Mouse (Mus musculus) neural tube, embryonic 12.5 days (tissue): ENCODE measurements around the gene Hk2. TPM values are rescaled to one million over a fixed set of nuclear protein-coding genes. Genes with fewer than 3 reads are reported as not detected.

ENCODE experiments used
- ATAC-seq: fragments of 200-750 bp; cut with Nextera tagmentation; 2 replicates; pipeline ENCODE4 v1.8.0; 2017; ENCODE audit warnings: low read depth, mild to moderate bottlenecking, moderate TSS enrichment, moderate library complexity; ENCODE audit not compliant: low FRiP score
- H3K27ac ChIP-seq: fragments of 300-500 bp; sonication (generic); 2 replicates; pipeline ENCODE4 v1.5.1; 2016
- H3K27me3 ChIP-seq: fragments of 300-500 bp; sonication (generic); replicated peaks from 2 replicates; pipeline ENCODE4 v1.6.1; 2016; ENCODE audit warnings: mild to moderate bottlenecking
- H3K36me3 ChIP-seq: fragments of 300-500 bp; sonication (generic); 2 replicates; pipeline ENCODE4 v1.6.1; 2016; ENCODE audit warnings: mild to moderate bottlenecking
- H3K4me1 ChIP-seq: fragments of 300-500 bp; sonication (generic); 2 replicates; pipeline ENCODE4 v1.6.1; 2016
- H3K4me2 ChIP-seq: fragments of 300-500 bp; sonication (generic); replicated peaks from 2 replicates; pipeline ENCODE4 v1.6.1; 2016; ENCODE audit warnings: mild to moderate bottlenecking
- H3K4me3 ChIP-seq: fragments of 300-500 bp; sonication (generic); 2 replicates; pipeline ENCODE4 v1.5.1; 2016
- H3K9ac ChIP-seq: fragments of 300-500 bp; sonication (generic); 2 replicates; pipeline ENCODE4 v1.6.1; 2016; ENCODE audit warnings: mild to moderate bottlenecking
- H3K9me3 ChIP-seq: fragments of 300-500 bp; sonication (generic); 2 replicates; pipeline ENCODE4 v1.6.1; 2016; ENCODE audit warnings: mild to moderate bottlenecking
- WGBS: fragments of 180-500 bp; shearing (Covaris S2); methylation state at CpG from one replicate; pipeline ENCODE4 v1.1.7; 2016; 5-methylcytosine and 5-hydroxymethylcytosine counted together
- polyA plus RNA-seq: library from polyadenylated mRNA; unstranded; fragments of >200 nt; fragmentation: Nextera tagmentation; extraction: Ambion mirVana; gene quantifications from 2 replicates; pipeline ENCODE4 v1.2.1, GENCODE M21; 2016

Gene Hk2
- polyA plus RNA-seq, 1 experiment from 2014 or later: 8.1 TPM

DNA sequence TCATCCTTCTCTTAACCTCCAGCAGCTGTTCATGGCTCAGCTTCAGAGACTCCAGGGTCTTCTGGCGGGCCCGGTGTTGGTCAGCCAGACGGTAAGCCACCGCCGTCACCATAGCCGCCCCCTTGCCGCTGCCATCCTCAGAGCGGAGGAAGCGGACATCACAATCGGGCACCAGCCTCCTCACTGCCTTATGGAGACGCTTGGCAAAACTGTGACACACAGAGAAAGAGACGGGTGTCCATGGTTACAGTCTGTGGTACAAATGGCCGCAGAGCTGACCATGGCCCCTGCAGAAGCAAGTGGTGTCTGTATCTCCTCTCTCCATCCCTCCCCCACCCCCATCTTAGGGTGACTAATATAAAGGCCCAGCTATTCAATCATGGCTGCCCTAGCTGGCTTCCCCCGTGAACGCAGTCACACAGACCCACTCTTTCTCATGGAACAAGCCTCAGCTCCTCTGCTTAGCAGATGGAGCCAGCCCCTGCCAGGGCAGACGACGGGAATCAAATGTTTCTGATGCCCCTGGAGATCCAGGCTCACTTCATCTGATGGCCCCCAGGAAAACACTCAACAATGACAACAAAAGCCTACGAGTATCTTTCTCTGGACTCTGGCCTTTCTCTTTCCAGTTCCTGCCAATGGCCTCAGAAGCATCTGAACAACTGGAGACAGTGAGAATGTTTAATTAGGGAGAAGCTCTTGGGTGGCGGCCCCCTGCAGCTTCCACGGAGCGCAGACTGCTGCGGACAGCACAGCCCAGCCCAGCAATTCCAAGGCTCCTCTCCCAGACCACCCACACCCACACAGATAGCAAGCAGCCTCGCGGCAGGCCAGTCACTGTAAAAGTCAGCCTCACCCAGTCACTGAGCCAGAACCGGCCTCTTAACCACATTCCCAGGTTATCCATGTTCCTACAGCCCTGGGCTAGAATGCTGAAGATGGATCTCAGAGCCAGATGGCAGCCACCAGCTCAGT is 37.3 kb downstream of the Hk2 start:
- no peak overlapping the region for H3K4me2 ChIP-seq
- WGBS: 88% methylated on average over 25 of the region's 25 CpGs
- H3K9ac ChIP-seq: no peak overlapping the region
- no peak for ATAC-seq
- H3K9me3 ChIP-seq: no peaks in the 10 kb centered on the region
- no peaks in the 10 kb centered on the region for H3K4me1 ChIP-seq
- no peaks in the 10 kb centered on the region for H3K27me3 ChIP-seq
- H3K36me3 ChIP-seq: peaks cover 22% of the 10 kb centered on the region; the same call in 1 of the 2 replicates
- no peak overlapping the region for H3K27ac ChIP-seq
- H3K4me3 ChIP-seq: no peak overlapping the region

DNA sequence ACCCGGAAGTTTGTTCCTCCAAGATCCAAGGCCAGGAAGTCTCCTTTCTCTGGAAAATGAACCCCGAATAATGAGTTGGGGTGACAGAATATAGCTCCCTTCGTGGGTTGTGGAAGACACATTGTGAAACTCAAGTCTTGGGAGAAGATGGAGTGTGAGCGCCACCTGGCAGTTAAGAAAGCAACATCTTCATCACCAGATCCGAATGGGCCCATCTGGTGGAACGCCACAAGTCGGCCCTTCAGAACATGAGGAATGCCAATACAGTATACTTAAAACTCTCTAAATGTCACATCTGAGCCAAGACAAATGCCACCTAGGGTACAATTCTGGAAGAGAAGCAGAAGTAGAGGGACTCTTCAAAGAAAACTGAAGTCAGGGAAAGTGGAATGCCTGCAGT is 38.9 kb downstream of the Hk2 start:
- Histone ChIP-seq H3K27ac (no peak overlapping the region), H3K36me3 (peaks cover 26% of the 10 kb centered on the region; the same call in 1 of the 2 replicates), H3K9ac (no peak overlapping the region), H3K4me2 (no peak overlapping the region), H3K9me3 (no peaks in the 10 kb centered on the region), H3K4me3 (no peak overlapping the region), H3K27me3 (no peaks in the 10 kb centered on the region), H3K4me1 (no peaks in the 10 kb centered on the region)
- no peak for ATAC-seq
- 90% methylated on average over 7 of the region's 7 CpGs for WGBS

DNA sequence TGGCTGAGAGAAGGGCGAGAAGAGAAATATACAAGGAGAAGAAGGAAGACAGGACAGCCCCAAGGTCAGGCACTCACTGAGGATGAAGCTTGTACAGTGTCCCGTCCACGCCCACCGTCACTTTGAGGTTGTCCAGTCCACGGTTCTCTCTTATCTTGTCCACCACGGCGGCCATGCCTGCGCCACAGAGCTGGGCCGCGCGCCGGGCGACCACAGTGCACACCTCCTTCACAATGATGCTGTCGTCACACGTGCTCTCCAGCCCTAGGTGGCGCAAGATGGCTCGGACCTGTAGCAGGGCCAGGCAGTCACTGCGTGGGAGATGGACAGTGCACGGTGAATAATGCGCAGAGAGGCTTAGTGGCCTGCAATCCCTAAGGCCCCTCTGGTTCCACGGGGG is 45.6 kb downstream of the Hk2 start:
- Histone ChIP-seq H3K4me3 (no peak overlapping the region), H3K36me3 (peaks cover 14% of the 10 kb centered on the region), H3K27me3 (no peaks in the 10 kb centered on the region), H3K4me2 (no peak overlapping the region), H3K9me3 (no peaks in the 10 kb centered on the region), H3K9ac (no peak overlapping the region), H3K4me1 (no peaks in the 10 kb centered on the region), H3K27ac (no peak overlapping the region)
- no peak for ATAC-seq
- 93% methylated on average over 21 of the region's 21 CpGs for WGBS

DNA sequence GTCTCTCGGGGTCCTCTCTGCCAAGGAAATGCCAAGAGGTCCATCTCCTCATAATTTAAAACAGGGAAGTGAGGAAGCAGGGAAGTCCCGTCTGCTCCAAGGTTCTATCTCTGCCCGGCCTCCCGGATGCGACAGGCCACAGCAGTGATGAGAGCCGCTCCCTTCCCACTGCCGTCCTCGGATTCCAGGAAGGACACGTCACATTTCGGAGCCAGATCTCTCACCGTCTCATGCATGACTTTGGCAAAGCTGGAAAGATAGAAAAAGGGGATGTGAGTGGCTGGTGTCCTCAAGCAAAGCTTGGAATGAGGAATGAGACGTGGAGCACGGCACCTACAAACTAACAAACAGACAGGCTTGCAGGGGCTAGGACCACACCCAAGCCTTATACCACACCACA is 47.0 kb downstream of the Hk2 start:
- Histone ChIP-seq H3K36me3 (peaks cover 11% of the 10 kb centered on the region), H3K27ac (no peak overlapping the region)
- WGBS: 94% methylated on average over 13 of the region's 13 CpGs

DNA sequence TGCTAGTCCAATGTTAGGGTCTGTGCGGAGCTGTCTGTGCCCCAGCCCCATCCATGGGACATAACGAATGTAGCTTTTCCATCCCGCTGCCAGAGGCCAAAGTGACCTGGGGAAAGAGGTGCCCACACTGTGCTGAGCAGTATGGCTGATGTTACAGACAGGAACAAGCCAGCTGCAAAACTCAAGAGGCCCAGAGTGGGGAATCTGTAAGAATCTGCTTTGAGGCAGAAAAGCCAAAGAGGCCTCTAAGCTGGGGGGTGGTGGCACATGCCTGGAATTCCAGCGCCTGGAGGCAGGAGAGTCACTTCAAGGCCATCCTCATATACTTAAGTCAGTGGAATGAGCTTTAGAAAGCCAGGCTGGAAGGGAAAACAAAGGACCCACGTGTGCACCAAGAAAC is 50.9 kb downstream of the Hk2 start:
- 50% methylated on average over 5 of the region's 5 CpGs for WGBS
- H3K4me1 ChIP-seq: peaks cover 7% of the 10 kb centered on the region; the same call in 1 of the 2 replicates
- H3K27me3 ChIP-seq: no peaks in the 10 kb centered on the region
- no peak overlapping the region for H3K4me2 ChIP-seq
- H3K27ac ChIP-seq: no peak overlapping the region
- no peak for ATAC-seq
- H3K9ac ChIP-seq: 0 out of 2 replicates have a peak overlapping the region, but pooled peaks have one; percentile 26
- no peak overlapping the region for H3K4me3 ChIP-seq
- H3K9me3 ChIP-seq: no peaks in the 10 kb centered on the region
- H3K36me3 ChIP-seq: peaks cover 7% of the 10 kb centered on the region

More for the DNA sequence above, 47.0 kb downstream of the Hk2 start:
- no peak overlapping the region for H3K4me3 ChIP-seq
- peaks cover 7% of the 10 kb centered on the region; the same call in 1 of the 2 replicates for H3K4me1 ChIP-seq
- H3K4me2 ChIP-seq: no peak overlapping the region
- H3K27me3 ChIP-seq: no peaks in the 10 kb centered on the region
- no peak for ATAC-seq
- no peaks in the 10 kb centered on the region for H3K9me3 ChIP-seq
- H3K9ac ChIP-seq: no peak overlapping the region

DNA sequence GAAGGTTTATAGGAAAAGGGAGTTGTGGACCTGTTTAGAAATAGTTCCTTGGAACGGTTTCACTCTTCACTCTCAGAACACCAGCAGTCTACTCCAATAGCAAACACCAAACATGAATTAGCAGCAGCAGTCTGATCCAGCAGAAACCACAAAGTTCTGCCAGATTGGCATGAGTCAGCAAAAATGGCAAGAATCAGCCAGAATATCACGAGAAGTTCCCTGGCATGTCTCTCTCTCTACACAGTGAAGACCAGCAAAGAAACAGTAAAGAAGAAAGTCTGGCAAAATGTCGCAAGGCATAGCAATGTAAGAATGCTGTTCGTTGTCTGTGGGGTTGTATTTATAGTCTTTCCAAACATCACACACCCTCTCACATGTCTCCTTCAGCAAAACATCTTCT is 58.1 kb downstream of the Hk2 start:
- Histone ChIP-seq H3K27me3 (no peaks in the 10 kb centered on the region), H3K9me3 (no peaks in the 10 kb centered on the region), H3K4me2 (no peak overlapping the region), H3K27ac (no peak overlapping the region), H3K9ac (no peak overlapping the region), H3K36me3 (no peaks in the 10 kb centered on the region), H3K4me3 (no peak overlapping the region), H3K4me1 (no peaks in the 10 kb centered on the region)
- WGBS: 86% methylated on average over 4 of the region's 4 CpGs
- ATAC-seq: no peak

DNA sequence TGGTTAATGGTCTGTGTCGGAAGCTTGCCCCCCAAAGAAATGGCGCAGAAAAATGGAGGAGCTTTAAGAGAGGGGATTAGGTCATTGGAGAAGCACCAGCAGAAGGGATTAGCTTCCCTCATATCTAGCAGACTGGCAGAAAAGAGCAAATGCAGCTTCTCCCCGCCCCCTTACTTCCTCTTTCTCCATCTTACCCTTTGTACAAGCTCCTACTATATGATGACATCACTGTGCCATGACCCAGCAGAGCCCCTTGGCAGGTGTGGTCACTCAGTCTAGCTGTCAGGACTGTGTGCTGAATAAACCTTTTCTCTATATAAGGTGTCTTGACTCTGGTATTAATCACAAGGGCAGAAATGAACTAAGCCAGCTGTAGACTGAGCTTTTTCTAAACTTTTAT is 58.6 kb downstream of the Hk2 start:
- no peak overlapping the region for H3K9ac ChIP-seq
- no peaks in the 10 kb centered on the region for H3K27me3 ChIP-seq
- no peaks in the 10 kb centered on the region for H3K36me3 ChIP-seq
- H3K4me2 ChIP-seq: no peak overlapping the region
- ATAC-seq: no peak
- no peak overlapping the region for H3K27ac ChIP-seq
- no peaks in the 10 kb centered on the region for H3K9me3 ChIP-seq
- WGBS: 86% methylated on average over 3 of the region's 3 CpGs
- H3K4me1 ChIP-seq: no peaks in the 10 kb centered on the region
- no peak overlapping the region for H3K4me3 ChIP-seq

DNA sequence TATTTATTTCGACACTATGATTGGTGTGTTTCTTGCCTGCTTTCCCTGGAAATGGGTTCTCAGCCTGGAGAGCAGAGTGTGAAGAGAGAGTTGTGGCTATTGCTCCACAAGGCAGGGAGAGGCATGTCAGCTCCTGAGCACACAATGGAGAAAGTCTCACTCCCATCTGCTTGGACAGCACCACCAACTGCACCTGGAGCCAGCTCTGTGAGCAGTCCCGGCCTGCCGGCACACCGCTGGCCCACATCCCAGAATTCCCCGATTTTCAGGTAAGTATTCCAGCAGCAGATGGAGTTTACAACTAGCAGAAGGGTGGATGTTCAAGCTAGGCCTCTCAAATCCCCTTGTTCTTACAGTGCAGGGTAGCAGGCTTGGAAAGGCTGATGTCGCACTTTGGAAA is 59.0 kb downstream of the Hk2 start:
- no peak overlapping the region for H3K9ac ChIP-seq
- H3K36me3 ChIP-seq: no peaks in the 10 kb centered on the region
- no peaks in the 10 kb centered on the region for H3K9me3 ChIP-seq
- H3K27me3 ChIP-seq: no peaks in the 10 kb centered on the region
- no peak for ATAC-seq
- no peak overlapping the region for H3K27ac ChIP-seq
- H3K4me2 ChIP-seq: no peak overlapping the region
- 87% methylated on average over 6 of the region's 6 CpGs for WGBS
- H3K4me3 ChIP-seq: no peak overlapping the region
- H3K4me1 ChIP-seq: no peaks in the 10 kb centered on the region

DNA sequence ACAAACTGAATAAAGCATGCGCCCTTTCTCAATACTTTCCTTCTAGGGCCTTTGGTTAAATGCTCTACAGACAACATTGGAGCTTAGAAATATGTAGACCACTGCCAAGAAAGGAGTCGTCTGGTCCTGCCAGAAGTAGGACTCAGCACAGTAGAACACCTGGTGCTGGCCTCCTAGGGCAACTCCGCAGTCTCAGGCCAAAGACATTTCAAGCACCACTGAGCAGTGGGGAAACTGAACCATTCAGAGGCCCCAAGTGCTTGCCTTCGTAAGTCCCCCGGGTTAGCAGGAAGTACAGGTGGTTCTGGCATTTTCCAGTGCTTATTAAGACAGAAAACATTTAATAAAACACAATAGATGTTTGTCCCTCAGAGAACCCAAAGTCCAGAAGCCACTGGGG is 59.4 kb downstream of the Hk2 start:
- H3K4me2 ChIP-seq: no peak overlapping the region
- H3K4me1 ChIP-seq: no peaks in the 10 kb centered on the region
- no peak overlapping the region for H3K9ac ChIP-seq
- no peaks in the 10 kb centered on the region for H3K27me3 ChIP-seq
- H3K27ac ChIP-seq: no peak overlapping the region
- ATAC-seq: no peak
- H3K4me3 ChIP-seq: no peak overlapping the region
- WGBS: 90% methylated on average over 5 of the region's 5 CpGs
- no peaks in the 10 kb centered on the region for H3K9me3 ChIP-seq
- H3K36me3 ChIP-seq: no peaks in the 10 kb centered on the region

DNA sequence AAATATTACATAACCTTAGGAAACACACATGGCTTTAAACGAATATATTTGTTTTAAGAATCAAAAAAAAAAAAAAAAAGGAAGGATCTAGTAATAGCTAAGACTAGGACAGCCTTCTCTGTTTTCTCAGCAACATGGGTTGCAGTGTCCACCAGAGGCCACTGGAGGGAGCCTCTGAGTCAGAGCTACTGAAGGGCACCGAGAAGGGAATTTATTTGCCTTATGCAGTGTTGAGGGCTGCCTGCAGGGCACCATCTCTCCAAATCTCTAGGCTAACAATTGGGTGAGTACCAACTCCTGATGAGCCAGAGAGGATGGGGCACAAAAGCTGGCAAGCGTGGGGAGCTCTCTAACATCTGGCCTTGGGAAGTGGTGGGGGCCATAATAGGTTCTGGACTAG is 60.0 kb downstream of the Hk2 start:
- Histone ChIP-seq H3K4me1 (no peaks in the 10 kb centered on the region), H3K4me3 (no peak overlapping the region), H3K9me3 (no peaks in the 10 kb centered on the region), H3K36me3 (no peaks in the 10 kb centered on the region), H3K4me2 (no peak overlapping the region), H3K9ac (no peak overlapping the region), H3K27me3 (no peaks in the 10 kb centered on the region), H3K27ac (no peak overlapping the region)
- ATAC-seq: peak; percentile 80
- WGBS: 22% methylated on average over 3 of the region's 3 CpGs

DNA sequence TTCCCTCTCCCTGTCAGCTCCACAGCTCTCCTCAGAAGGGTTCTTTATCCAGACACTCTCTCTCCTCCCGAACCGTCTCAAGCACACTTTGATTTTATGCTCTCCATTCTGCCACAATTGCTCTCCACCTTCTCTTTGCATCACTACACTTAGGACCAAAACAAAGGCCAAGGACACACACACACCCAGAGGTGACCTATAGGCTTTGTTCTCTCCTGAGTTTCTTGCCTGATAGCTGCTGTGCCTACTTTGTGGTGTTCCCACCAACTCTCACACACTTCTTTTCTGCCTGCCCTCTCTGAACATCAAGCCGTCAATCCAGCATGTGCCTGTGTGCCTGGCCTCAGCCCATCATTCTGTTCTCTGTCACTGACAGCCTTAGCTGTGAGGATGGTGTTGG is 66.5 kb downstream of the Hk2 start:
- Histone ChIP-seq H3K27ac (no peak overlapping the region), H3K9me3 (no peaks in the 10 kb centered on the region), H3K36me3 (no peaks in the 10 kb centered on the region), H3K4me1 (no peaks in the 10 kb centered on the region), H3K4me3 (no peak overlapping the region), H3K9ac (no peak overlapping the region), H3K27me3 (no peaks in the 10 kb centered on the region), H3K4me2 (no peak overlapping the region)
- ATAC-seq: no peak
- 78% methylated on average over 3 of the region's 3 CpGs for WGBS

DNA sequence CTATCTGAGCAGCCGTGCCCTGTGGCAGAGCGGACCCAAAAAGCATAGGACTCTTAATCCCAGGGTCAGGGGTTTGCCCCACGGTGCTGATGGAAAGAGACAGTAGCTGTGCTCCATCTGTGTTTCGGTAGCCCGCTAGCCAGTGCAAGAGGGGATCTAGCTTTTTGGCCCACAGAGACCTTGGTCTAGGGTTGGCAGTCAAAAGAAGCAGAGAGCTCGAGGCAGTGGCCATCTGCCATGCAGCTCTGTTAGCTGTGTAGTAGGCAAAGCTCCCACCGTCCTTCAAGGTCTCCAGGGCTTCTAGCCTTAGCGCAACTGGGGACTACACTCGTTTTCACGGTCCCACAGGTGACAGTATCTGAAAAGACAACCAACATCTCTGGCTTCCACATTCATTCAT is 67.0 kb downstream of the Hk2 start:
- no peaks in the 10 kb centered on the region for H3K27me3 ChIP-seq
- ATAC-seq: no peak

DNA sequence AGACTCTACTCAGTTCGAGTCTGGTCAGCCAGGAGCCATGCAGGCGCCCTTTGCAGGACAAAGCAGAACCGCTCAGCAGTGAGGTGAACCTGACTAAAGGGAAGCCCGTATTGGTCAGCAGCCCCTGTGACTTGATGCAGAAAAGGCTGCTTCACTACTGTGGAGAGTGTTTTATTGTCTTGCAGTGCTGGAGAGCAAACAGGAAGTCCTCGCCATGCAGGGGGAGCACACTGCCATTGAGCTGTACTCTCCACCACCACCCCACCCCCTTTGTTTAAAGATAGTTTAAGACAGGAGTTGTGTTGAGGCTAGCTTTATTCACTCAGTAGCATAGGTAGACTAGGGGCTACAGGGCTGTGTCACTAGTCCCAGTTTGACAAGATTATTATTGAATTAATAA is 69.0 kb downstream of the Hk2 start, which contains the start of gene Pole4:
TSS of gene Pole4 (minus strand) at position 145 of the 400 bp plus-strand sequence.
- Histone ChIP-seq H3K9ac (no peak within 1 kb of the TSS), H3K27ac (no peak within 1 kb of the TSS), H3K27me3 (no peaks in the 10 kb centered on the region), H3K4me2 (no peak within 1 kb of the TSS), H3K36me3 (no peaks in the 10 kb centered on the region), H3K4me3 (no peak within 1 kb of the TSS), H3K4me1 (no peaks in the 10 kb centered on the region), H3K9me3 (no peaks in the 10 kb centered on the region)
- ATAC-seq: no peak
- WGBS: 80% methylated on average over 5 of the region's 5 CpGs

More for the DNA sequence above, 67.0 kb downstream of the Hk2 start:
- no peaks in the 10 kb centered on the region for H3K9me3 ChIP-seq
- H3K36me3 ChIP-seq: no peaks in the 10 kb centered on the region
- H3K4me2 ChIP-seq: no peak overlapping the region
- H3K27ac ChIP-seq: no peak overlapping the region
- no peak overlapping the region for H3K9ac ChIP-seq
- whole genome bisulfite sequencing: 90% methylated on average over 10 of the region's 10 CpGs
- H3K4me3 ChIP-seq: no peak overlapping the region
- H3K4me1 ChIP-seq: no peaks in the 10 kb centered on the region
